Mouse (Mus musculus): ENCODE measurements around the gene Eef1akmt4. TPM values are rescaled to one million over a fixed set of nuclear protein-coding genes. Genes with fewer than 3 reads are reported as not detected.

Eef1akmt4 gene
- total and polyA plus RNA-seq, 3 experiments: 5.7 to 9.1 (median 7.7) TPM

- H3K9ac ChIP-seq (ENCODE audit: low read depth, low read length): no peak overlapping the region
- no peaks in the 10 kb centered on the region for H3K4me1 ChIP-seq (ENCODE audit: control insufficient read depth, insufficient read depth, low read length)
- no peaks in the 10 kb centered on the region for H3K36me3 ChIP-seq (ENCODE audit: control insufficient read depth, insufficient read depth, low read length)
- H3K27ac ChIP-seq: no peak overlapping the region
- WGBS: 5% methylated on average over 48 of the region's 48 CpGs
- peaks cover 22% of the 10 kb centered on the region for H3K27me3 ChIP-seq (ENCODE audit: control insufficient read depth, insufficient read depth, low read length)
- intact Hi-C loops (cut with DNase I): no loop called here
- no peak for TF ChIP-seq EP300 (IDR thresholded peaks at IDR 0.05; ENCODE audit: insufficient read depth, low read depth, low read length)
- no peak for TF ChIP-seq CTCF (IDR thresholded peaks at IDR 0.05)
- no peak for TF ChIP-seq POLR2A (IDR thresholded peaks at IDR 0.05; ENCODE audit: insufficient read depth, low read depth, low read length)
- DNase-seq: no peak
- H3K4me3 ChIP-seq: no peak overlapping the region
- H3K79me2 ChIP-seq (replicated peaks; ENCODE audit: control insufficient read depth, insufficient read depth, low read length): no peaks in the 10 kb centered on the region
These were observed 20.2 kb upstream of the Eef1akmt4 start for GRCm38 (mm10) chr16:20591076-20591705.

GRCm38 (mm10) chr16:20595060-20595673 lies 16.2 kb upstream of the Eef1akmt4 start:
- 62% methylated on average over 7 of the region's 7 CpGs for WGBS
- peaks cover 12% of the 10 kb centered on the region for H3K27me3 ChIP-seq (ENCODE audit: control insufficient read depth, insufficient read depth, low read length)

GRCm38 (mm10) chr16:20595737-20596136 lies 15.7 kb upstream of the Eef1akmt4 start:
- TF ChIP-seq POLR2A (IDR thresholded peaks at IDR 0.05; ENCODE audit: insufficient read depth, low read depth, low read length): no peak
- no peak for TF ChIP-seq CTCF (IDR thresholded peaks at IDR 0.05)
- no peak for TF ChIP-seq EP300 (IDR thresholded peaks at IDR 0.05; ENCODE audit: insufficient read depth, low read depth, low read length)
- no peak overlapping the region for H3K9ac ChIP-seq (ENCODE audit: low read depth, low read length)
- H3K79me2 ChIP-seq (replicated peaks; ENCODE audit: control insufficient read depth, insufficient read depth, low read length): no peaks in the 10 kb centered on the region
- no peaks in the 10 kb centered on the region for H3K36me3 ChIP-seq (ENCODE audit: control insufficient read depth, insufficient read depth, low read length)
- 78% methylated on average over 4 of the region's 4 CpGs for WGBS
- H3K27ac ChIP-seq: no peak overlapping the region
- intact Hi-C loops (cut with DNase I): no loop called here
- no peak overlapping the region for H3K4me3 ChIP-seq
- no peak for DNase-seq
- H3K4me1 ChIP-seq (ENCODE audit: control insufficient read depth, insufficient read depth, low read length): no peaks in the 10 kb centered on the region
- H3K27me3 ChIP-seq (ENCODE audit: control insufficient read depth, insufficient read depth, low read length): peaks cover 7% of the 10 kb centered on the region; the same call in 1 of the 2 replicates

More at GRCm38 (mm10) chr16:20595060-20595673, 16.2 kb upstream of the Eef1akmt4 start:
- TF ChIP-seq POLR2A (IDR thresholded peaks at IDR 0.05; ENCODE audit: insufficient read depth, low read depth, low read length): no peak
- TF ChIP-seq CTCF (IDR thresholded peaks at IDR 0.05): no peak
- TF ChIP-seq EP300 (IDR thresholded peaks at IDR 0.05; ENCODE audit: insufficient read depth, low read depth, low read length): no peak
- Histone ChIP-seq H3K27ac (no peak overlapping the region), H3K36me3 (ENCODE audit: control insufficient read depth, insufficient read depth, low read length) (no peaks in the 10 kb centered on the region), H3K9ac (ENCODE audit: low read depth, low read length) (no peak overlapping the region), H3K4me3 (no peak overlapping the region), H3K79me2 (replicated peaks; ENCODE audit: control insufficient read depth, insufficient read depth, low read length) (no peaks in the 10 kb centered on the region), H3K4me1 (ENCODE audit: control insufficient read depth, insufficient read depth, low read length) (no peaks in the 10 kb centered on the region)
- DNase-seq: no peak
- intact Hi-C loops (cut with DNase I): no loop called here

GRCm38 (mm10) chr16:20596687-20597441 lies 14.5 kb upstream of the Eef1akmt4 start:
- Histone ChIP-seq H3K27ac (no peak overlapping the region), H3K4me3 (no peak overlapping the region), H3K79me2 (replicated peaks; ENCODE audit: control insufficient read depth, insufficient read depth, low read length) (no peaks in the 10 kb centered on the region), H3K9ac (ENCODE audit: low read depth, low read length) (no peak overlapping the region), H3K36me3 (ENCODE audit: control insufficient read depth, insufficient read depth, low read length) (no peaks in the 10 kb centered on the region), H3K4me1 (ENCODE audit: control insufficient read depth, insufficient read depth, low read length) (no peaks in the 10 kb centered on the region), H3K27me3 (ENCODE audit: control insufficient read depth, insufficient read depth, low read length) (no peaks in the 10 kb centered on the region)
- DNase-seq: no peak
- whole genome bisulfite sequencing: 56% methylated on average over 7 of the region's 7 CpGs
- intact Hi-C loops (cut with DNase I): no loop called here
- TF ChIP-seq POLR2A (IDR thresholded peaks at IDR 0.05; ENCODE audit: insufficient read depth, low read depth, low read length) (no peak), CTCF (IDR thresholded peaks at IDR 0.05) (no peak), EP300 (IDR thresholded peaks at IDR 0.05; ENCODE audit: insufficient read depth, low read depth, low read length) (no peak)

GRCm38 (mm10) chr16:20600511-20600910 lies 10.9 kb upstream of the Eef1akmt4 start:
- TF ChIP-seq EP300 (IDR thresholded peaks at IDR 0.05; ENCODE audit: insufficient read depth, low read depth, low read length): no peak
- TF ChIP-seq POLR2A (IDR thresholded peaks at IDR 0.05; ENCODE audit: insufficient read depth, low read depth, low read length): no peak
- TF ChIP-seq CTCF (IDR thresholded peaks at IDR 0.05): no peak
- Histone ChIP-seq H3K36me3 (ENCODE audit: control insufficient read depth, insufficient read depth, low read length) (no peaks in the 10 kb centered on the region), H3K9ac (ENCODE audit: low read depth, low read length) (no peak overlapping the region), H3K27ac (no peak overlapping the region), H3K79me2 (replicated peaks; ENCODE audit: control insufficient read depth, insufficient read depth, low read length) (no peaks in the 10 kb centered on the region), H3K27me3 (ENCODE audit: control insufficient read depth, insufficient read depth, low read length) (no peaks in the 10 kb centered on the region), H3K4me3 (no peak overlapping the region), H3K4me1 (ENCODE audit: control insufficient read depth, insufficient read depth, low read length) (no peaks in the 10 kb centered on the region)
- no peak for DNase-seq
- 47% methylated on average over 5 of the region's 5 CpGs for WGBS
- intact Hi-C loops (cut with DNase I): no loop called here
